Mouse (Mus musculus): ENCODE results near the gene Gm10256. TPM values are rescaled to one million over a fixed set of nuclear protein-coding genes. Genes with fewer than 3 reads are reported as not detected.

Gm10256 gene
- polyA plus RNA-seq (2021; fragmentation: Nextera tagmentation): not detected in 2 replicates
- long read RNA-seq, experiment 1: 0 reads
- long read RNA-seq, experiment 2: 0 reads

DNA sequence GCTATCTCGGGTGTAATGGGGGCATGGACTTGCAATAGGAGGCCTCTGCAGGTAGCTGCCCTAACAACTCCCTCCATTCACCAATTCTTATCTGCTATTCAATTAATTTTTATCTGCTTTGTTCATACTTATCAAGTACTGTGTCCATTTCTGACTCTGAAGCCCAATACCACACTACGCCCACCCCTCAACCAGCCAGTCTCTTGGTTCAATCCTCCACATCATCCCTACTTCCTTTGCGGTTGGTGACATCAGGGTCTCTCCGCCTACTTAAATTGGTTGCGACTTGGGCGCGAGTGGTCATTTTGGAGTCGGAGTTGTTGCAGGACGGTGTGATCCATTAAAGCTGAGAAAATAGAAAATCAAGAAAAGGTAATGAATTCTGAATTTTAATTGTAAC, at the start of gene Gm10256, which contains the start of gene Rbmy:
Gm10256 (plus strand) TSS at position 320 of the 400 bp plus-strand sequence.
Rbmy (plus strand) TSS at position 301 of the 400 bp plus-strand sequence.

DNA sequence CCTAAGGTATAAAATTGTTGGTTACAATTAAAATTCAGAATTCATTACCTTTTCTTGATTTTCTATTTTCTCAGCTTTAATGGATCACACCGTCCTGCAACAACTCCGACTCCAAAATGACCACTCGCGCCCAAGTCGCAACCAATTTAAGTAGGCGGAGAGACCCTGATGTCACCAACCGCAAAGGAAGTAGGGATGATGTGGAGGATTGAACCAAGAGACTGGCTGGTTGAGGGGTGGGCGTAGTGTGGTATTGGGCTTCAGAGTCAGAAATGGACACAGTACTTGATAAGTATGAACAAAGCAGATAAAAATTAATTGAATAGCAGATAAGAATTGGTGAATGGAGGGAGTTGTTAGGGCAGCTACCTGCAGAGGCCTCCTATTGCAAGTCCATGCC, 34.4 kb upstream of the Gm10256 start, which contains the start of gene Gm4064:
Gm4064 (minus strand) TSS at position 101 of the 400 bp plus-strand sequence.

DNA sequence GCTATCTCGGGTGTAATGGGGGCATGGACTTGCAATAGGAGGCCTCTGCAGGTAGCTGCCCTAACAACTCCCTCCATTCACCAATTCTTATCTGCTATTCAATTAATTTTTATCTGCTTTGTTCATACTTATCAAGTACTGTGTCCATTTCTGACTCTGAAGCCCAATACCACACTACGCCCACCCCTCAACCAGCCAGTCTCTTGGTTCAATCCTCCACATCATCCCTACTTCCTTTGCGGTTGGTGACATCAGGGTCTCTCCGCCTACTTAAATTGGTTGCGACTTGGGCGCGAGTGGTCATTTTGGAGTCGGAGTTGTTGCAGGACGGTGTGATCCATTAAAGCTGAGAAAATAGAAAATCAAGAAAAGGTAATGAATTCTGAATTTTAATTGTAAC, 70.2 kb downstream of the Gm10256 start, which contains the start of gene Gm10352:
Gm10352 (plus strand) TSS at position 301 of the 400 bp plus-strand sequence.

Other genes starting within 250 kb of the Gm10256 start
- not detected in 2 replicates for gene H2al2c, start 231.6 kb upstream of the Gm10256 start, polyA plus RNA-seq (2021; fragmentation: Nextera tagmentation)
- not detected in 2 replicates for gene Sry, start 167.0 kb upstream of the Gm10256 start, polyA plus RNA-seq (2021; fragmentation: Nextera tagmentation)
- gene H2al2b, start 110.0 kb upstream of the Gm10256 start, polyA plus RNA-seq (2021; fragmentation: Nextera tagmentation): not detected in 2 replicates
- gene Gm4064, start 34.5 kb upstream of the Gm10256 start, polyA plus RNA-seq (2021; fragmentation: Nextera tagmentation): not detected in 2 replicates
- gene Rbmy, start within 50 bp of the Gm10256 start, polyA plus RNA-seq (2021; fragmentation: Nextera tagmentation): not detected in 2 replicates
- gene Gm10352, start 70.3 kb downstream of the Gm10256 start, polyA plus RNA-seq (2021; fragmentation: Nextera tagmentation): not detected in 2 replicates
- not detected in 2 replicates for gene Gm29289, start 101.9 kb downstream of the Gm10256 start, polyA plus RNA-seq (2021; fragmentation: Nextera tagmentation)